Mouse (Mus musculus) heart, postnatal 10 days (tissue): ENCODE measurements around the gene Ahctf1. TPM values are rescaled to one million over a fixed set of nuclear protein-coding genes. Genes with fewer than 3 reads are reported as not detected.
A peak's percentile ranks its signal among the peaks of the same experiment; 100 is the strongest.
"Not testable (repeated sequence)": the region's sequence is repeated elsewhere in the genome, so short reads cannot be mapped to it uniquely, and the experiment has no call there.

Experiments used
- DNase-seq, 2 experiments: peaks; one replicate each; pipeline ENCODE4 v3.0.0; 2021
- intact Hi-C: fragments of 180-260 bp; cut with DNase I; formaldehyde crosslinking; loops from one replicate; pipeline ENCODE4 v1.15.1; 2025
- total RNA-seq, 2 experiments: library from RNA; stranded (reverse); gene quantifications; 2 replicates each; pipeline ENCODE4 v1.2.3; 2021

The Ahctf1 gene
- total RNA-seq, 2 experiments from 2014 or later, result 21.9 to 25.2 TPM

- intact Hi-C loops, result no loop called here
- no peak for DNase-seq
These were observed 80.5 kb downstream of the Ahctf1 start for GRCm38 (mm10) chr1:179722811-179723469.

- intact Hi-C loops, result no loop called here
- DNase-seq, result no peak
These were observed 87.7 kb downstream of the Ahctf1 start for GRCm38 (mm10) chr1:179715786-179716185.

- intact Hi-C loops, DNase-seq: not testable (repeated sequence)
These were observed 88.2 kb downstream of the Ahctf1 start for GRCm38 (mm10) chr1:179715289-179715688.

GRCm38 (mm10) chr1:179713367-179713766, 90.1 kb downstream of the Ahctf1 start:
- DNase-seq, result no peak
- intact Hi-C loops, result no loop called here

- DNase-seq, result no peak
- intact Hi-C loops, result no loop called here
These were observed 90.8 kb downstream of the Ahctf1 start for GRCm38 (mm10) chr1:179712658-179713057.

- intact Hi-C loops, result no loop called here
- no peak for DNase-seq
These were observed 92.7 kb downstream of the Ahctf1 start for GRCm38 (mm10) chr1:179710739-179711138.

- intact Hi-C loops, result no loop called here
- DNase-seq, result peak; percentile 78 to 79
These were observed 94.1 kb downstream of the Ahctf1 start for GRCm38 (mm10) chr1:179709390-179709789.

GRCm38 (mm10) chr1:179705154-179705553, 98.3 kb downstream of the Ahctf1 start:
- intact Hi-C loops, result no loop called here
- DNase-seq, result no peak

GRCm38 (mm10) chr1:179704150-179704549, 99.3 kb downstream of the Ahctf1 start:
- no peak for DNase-seq
- intact Hi-C loops, result no loop called here

Other genes with a start within 250 kb of the Ahctf1 start
- 10 to 100 TPM; 68.9 to 70.8 TPM for gene Sccpdh, start 135.5 kb downstream of the Ahctf1 start, total RNA-seq
- gene Kif28, start 58.4 kb downstream of the Ahctf1 start, total RNA-seq, result under 1 TPM; 0.22 to 0.34 TPM
- not detected for gene Gm10518, start 304 bp downstream of the Ahctf1 start, total RNA-seq
- gene Cdc42bpa, start 156.8 kb upstream of the Ahctf1 start, total RNA-seq, result 10 to 100 TPM; 56.6 to 57.7 TPM